8 mouse cellular contexts compared by ENCODE assay signal in genomic region chr11:31369648-31370286, GRCm38 (mm10). TPM values are rescaled to one million over a fixed set of nuclear protein-coding genes. Genes with fewer than 3 reads are reported as not detected.
A peak's percentile ranks its signal among the peaks of the same experiment; 100 is the strongest.
DNase-seq lines count a peak whose midpoint lies in the region; ATAC-seq and TF ChIP-seq lines count a peak whose summit lies in the region.

Gene Stc2, minus strand, starts transcription at chr11:31370074.

- peak within 1 kb of the TSS; percentile 48 for H3K4me3 ChIP-seq in embryonic fibroblast, embryonic 13.5 days (ENCODE audit: insufficient read depth, low read length)
- peak within 1 kb of the TSS; percentile 67 for H3K4me3 ChIP-seq in heart, embryonic 13.5 days
- H3K4me3 ChIP-seq in kidney, postnatal 0 days (replicated peaks; ENCODE audit: low read depth, low read length) = peak within 1 kb of the TSS; percentile 47
- H3K4me3 ChIP-seq in liver, embryonic 14.5 days (ENCODE audit: insufficient read depth in 1 of 2, low read depth in 2 of 2, low read length in 2 of 2) = peak within 1 kb of the TSS; percentile 27 to 38
- peak within 1 kb of the TSS; percentile 67 for H3K4me3 ChIP-seq in neural tube, embryonic 15.5 days (replicated peaks)

- peak within 1 kb of the TSS; percentile 7 for H3K27ac ChIP-seq in embryonic fibroblast, embryonic 13.5 days (ENCODE audit: insufficient read depth, low read length)
- H3K27ac ChIP-seq in heart, embryonic 13.5 days (replicated peaks) = peak within 1 kb of the TSS; percentile 71
- peak within 1 kb of the TSS; percentile 25; the same call in 1 of the 2 replicates for H3K27ac ChIP-seq in kidney, postnatal 0 days
- no peak within 1 kb of the TSS for H3K27ac ChIP-seq in liver, embryonic 14.5 days
- no peak within 1 kb of the TSS for H3K27ac ChIP-seq in neural tube, embryonic 15.5 days (replicated peaks)

- peak; percentile 8 to 38 for DNase-seq in spleen, postnatal 10 days (ENCODE audit: low spot score in 2 of 2)
- DNase-seq in spleen, adult 12 weeks (ENCODE audit: low spot score) = no peak
- peak; percentile 77 for DNase-seq in kidney, postnatal 0 days (ENCODE audit: low spot score)
- peak in 1 of 3 experiments; percentile 19 for DNase-seq in liver, embryonic 14.5 days (ENCODE audit: low read depth in 3 of 3, low spot score in 3 of 3)
- DNase-seq in thymus, postnatal 4 days = peak; percentile 83

- H3K4me1 ChIP-seq in embryonic fibroblast, embryonic 13.5 days (ENCODE audit: control insufficient read depth, insufficient read depth, low read length) = no peaks in the 10 kb centered on the region
- H3K4me1 ChIP-seq in heart, embryonic 13.5 days = peaks cover 30% of the 10 kb centered on the region
- peaks cover 16% of the 10 kb centered on the region for H3K4me1 ChIP-seq in kidney, postnatal 0 days (replicated peaks; ENCODE audit: insufficient read depth, low read length)
- H3K4me1 ChIP-seq in liver, embryonic 14.5 days (replicated peaks; ENCODE audit: control insufficient read depth in 2 of 2, insufficient read depth in 2 of 2, low read length in 1 of 2) = peaks cover 0 to 2% of the 10 kb centered on the region in 2 experiments; a peak in 1 of 4 replicates
- H3K4me1 ChIP-seq in neural tube, embryonic 15.5 days = peaks cover 27% of the 10 kb centered on the region

- WGBS in heart, embryonic 13.5 days = under 1% methylated on average over 50 of the region's 51 CpGs
- under 1% methylated on average over 51 of the region's 51 CpGs for WGBS in kidney, postnatal 0 days
- under 1% methylated on average over 51 of the region's 51 CpGs for WGBS in liver, embryonic 14.5 days (ENCODE audit: insufficient replicate concordance)
- WGBS in neural tube, embryonic 15.5 days = under 1% methylated on average over 51 of the region's 51 CpGs

- TF ChIP-seq EP300 in liver, embryonic 14.5 days (IDR thresholded peaks at IDR 0.05; ENCODE audit: low read depth) = no peak

- no peaks in the 10 kb centered on the region for H3K9me3 ChIP-seq in heart, embryonic 13.5 days
- no peaks in the 10 kb centered on the region for H3K9me3 ChIP-seq in kidney, postnatal 0 days (replicated peaks; ENCODE audit: low read length)
- no peaks in the 10 kb centered on the region for H3K9me3 ChIP-seq in liver, embryonic 14.5 days (ENCODE audit: control insufficient read depth, low read length)
- H3K9me3 ChIP-seq in neural tube, embryonic 15.5 days (replicated peaks) = no peaks in the 10 kb centered on the region

- peak within 1 kb of the TSS; percentile 98 for H3K4me2 ChIP-seq in heart, embryonic 13.5 days
- H3K4me2 ChIP-seq in kidney, postnatal 0 days (ENCODE audit: low read length) = peak within 1 kb of the TSS; percentile 96
- peak within 1 kb of the TSS; percentile 66 for H3K4me2 ChIP-seq in liver, embryonic 14.5 days (ENCODE audit: low read depth)
- peak within 1 kb of the TSS; percentile 99 for H3K4me2 ChIP-seq in neural tube, embryonic 15.5 days

- peaks cover 65% of the 10 kb centered on the region for H3K27me3 ChIP-seq in heart, embryonic 13.5 days (replicated peaks)
- H3K27me3 ChIP-seq in kidney, postnatal 0 days (ENCODE audit: insufficient read depth, low read length) = peaks cover 18% of the 10 kb centered on the region
- H3K27me3 ChIP-seq in liver, embryonic 14.5 days (ENCODE audit: control insufficient read depth, insufficient read depth, low read length) = peaks cover 43% of the 10 kb centered on the region
- peaks cover 35% of the 10 kb centered on the region for H3K27me3 ChIP-seq in neural tube, embryonic 15.5 days (replicated peaks)

- H3K36me3 ChIP-seq in heart, embryonic 13.5 days = peaks cover 2% of the 10 kb centered on the region; the same call in 1 of the 2 replicates
- no peaks in the 10 kb centered on the region for H3K36me3 ChIP-seq in kidney, postnatal 0 days (ENCODE audit: insufficient read depth, low read length)
- H3K36me3 ChIP-seq in liver, embryonic 14.5 days (replicated peaks; ENCODE audit: control insufficient read depth, insufficient read depth, low read depth) = no peaks in the 10 kb centered on the region
- no peaks in the 10 kb centered on the region for H3K36me3 ChIP-seq in neural tube, embryonic 15.5 days

- no peak for TF ChIP-seq CTCF in embryonic fibroblast, embryonic 13.5 days (IDR thresholded peaks at IDR 0.05; ENCODE audit: borderline replicate concordance, insufficient read depth, low read length)
- no peak for TF ChIP-seq CTCF in kidney, postnatal 0 days (IDR thresholded peaks at IDR 0.05; ENCODE audit: low read depth)
- TF ChIP-seq CTCF in liver, embryonic 14.5 days (IDR thresholded peaks at IDR 0.05; ENCODE audit: low read depth) = no peak

- ATAC-seq in heart, embryonic 13.5 days (ENCODE audit: extremely low read depth, insufficient number of reproducible peaks, low FRiP score, low TSS enrichment) = peak; percentile 60
- peak; percentile 84 for ATAC-seq in kidney, postnatal 0 days (replicated peaks; ENCODE audit: low FRiP score, low read depth)
- ATAC-seq in liver, embryonic 14.5 days (ENCODE audit: insufficient read depth) = peak; percentile 53; the same call in 1 of the 2 replicates
- peak; percentile 85 for ATAC-seq in neural tube, embryonic 15.5 days (ENCODE audit: low FRiP score)

- H3K9ac ChIP-seq in heart, embryonic 13.5 days = peak within 1 kb of the TSS; percentile 83
- H3K9ac ChIP-seq in kidney, postnatal 0 days (ENCODE audit: low read depth, low read length) = peak within 1 kb of the TSS; percentile 49
- H3K9ac ChIP-seq in liver, embryonic 14.5 days (replicated peaks) = no peak within 1 kb of the TSS
- peak within 1 kb of the TSS; percentile 45 for H3K9ac ChIP-seq in neural tube, embryonic 15.5 days (replicated peaks)

- TF ChIP-seq POLR2A in embryonic fibroblast, embryonic 13.5 days (IDR thresholded peaks at IDR 0.05; ENCODE audit: low read depth, low read length) = peak; percentile 62

RNA-seq across cellular contexts. Expression of gene Stc2, which starts in this region (rescaled TPM):
- polyA plus RNA-seq in embryonic fibroblast, embryonic 13.5 days (2011; ENCODE audit: insufficient read length, low read depth, missing spikeins) = 8.0 and 11.7 TPM in 2 replicates
- polyA plus RNA-seq in heart, embryonic 13.5 days (2015; fragmentation: Nextera tagmentation; extraction: Ambion mirVana) = 3.0 and 3.2 TPM in 2 replicates
- polyA plus RNA-seq in kidney, postnatal 0 days (2015; fragmentation: Nextera tagmentation; extraction: Ambion mirVana) = 2.6 and 2.9 TPM in 2 replicates
- 0.23 and 0.46 TPM in 2 replicates for polyA plus RNA-seq in liver, embryonic 14.5 days (2012; rRNA removed)
- 0.18 and 0.21 TPM in 2 replicates for polyA plus RNA-seq in liver, embryonic 14.5 days (2014; fragmentation: Nextera tagmentation; extraction: Ambion mirVana)
- polyA plus RNA-seq in neural tube, embryonic 15.5 days (2015; fragmentation: Nextera tagmentation; extraction: Ambion mirVana) = 1.2 and 2.8 TPM in 2 replicates

Comparison
In these comparisons a context has a peak if more than half of its experiments do, and no peak if none do; other contexts are left out.
1. Peak in ATAC-seq, H3K4me3 ChIP-seq and H3K4me2 ChIP-seq in liver, embryonic 14.5 days; RNA of the gene not detected or under 1 TPM.
2. H3K27ac ChIP-seq: peak in embryonic fibroblast, embryonic 13.5 days (single experiment), heart, embryonic 13.5 days (single experiment) and kidney, postnatal 0 days (single experiment); none in liver, embryonic 14.5 days (single experiment) and neural tube, embryonic 15.5 days (single experiment).
3. Peak in every context shown above with its lines, with median percentiles within 50 percentile points of each other: H3K4me3 ChIP-seq, ATAC-seq and H3K4me2 ChIP-seq.